Mouse (Mus musculus): Measurements from ENCODE around the gene Lrrc1. TPM values are rescaled to one million over a fixed set of nuclear protein-coding genes. Genes with fewer than 3 reads are reported as not detected.

Gene Lrrc1
- polyA plus RNA-seq, 1 experiment from 2014 or later, result 14.9 TPM

DNA sequence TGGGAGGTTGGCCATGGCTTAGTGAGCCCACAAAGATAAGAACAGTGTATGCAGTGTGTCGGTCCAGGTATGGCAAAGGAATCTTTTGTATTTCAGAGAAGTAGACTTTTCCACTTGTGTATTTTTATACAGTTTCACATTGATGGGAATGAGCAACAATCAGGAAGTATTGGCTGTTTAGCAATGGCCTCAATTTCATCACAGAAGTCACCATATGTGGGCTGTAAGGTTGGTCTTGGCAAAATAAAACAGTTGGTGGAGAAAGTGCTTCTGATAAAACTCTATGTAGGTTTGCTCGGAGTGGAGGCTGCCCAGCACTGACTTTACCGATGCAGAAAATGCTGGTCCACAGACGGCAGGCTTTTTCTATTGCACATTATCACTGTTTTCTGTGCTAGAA is 140.2 kb downstream of the Lrrc1 start:
- Histone ChIP-seq H3K4me1 (replicated peaks) (peaks cover 4% of the 10 kb centered on the region; the same call in 1 of the 2 replicates), H3K27ac (ENCODE audit: poor library complexity, severe bottlenecking) (no peak overlapping the region), H3K4me2 (no peak overlapping the region), H3K9ac (no peak overlapping the region), H3K4me3 (no peak overlapping the region), H3K36me3 (no peaks in the 10 kb centered on the region), H3K9me3 (replicated peaks) (no peaks in the 10 kb centered on the region), H3K27me3 (replicated peaks) (no peaks in the 10 kb centered on the region)
- no peak for ATAC-seq (ENCODE audit: insufficient number of reproducible peaks, low FRiP score)
- WGBS, result 53% methylated on average over 4 of the region's 4 CpGs

DNA sequence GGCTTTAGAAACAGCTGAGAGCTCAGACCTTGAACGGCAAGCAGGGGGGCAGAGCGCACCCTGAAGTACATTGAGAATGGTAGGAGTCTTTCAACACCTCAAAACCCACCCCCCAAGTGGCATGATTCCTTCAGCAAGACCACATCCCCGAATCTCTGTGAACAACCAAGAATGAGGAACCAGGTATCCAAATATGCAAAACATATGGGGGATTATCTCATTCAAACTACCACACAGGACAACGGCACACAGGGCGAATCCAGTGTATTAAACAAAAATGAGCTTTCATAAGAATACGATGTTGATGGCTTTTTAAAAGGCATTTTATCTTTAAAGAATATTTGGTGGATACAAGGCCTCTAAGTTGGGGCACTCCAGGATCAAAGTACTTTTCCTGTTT is 140.7 kb downstream of the Lrrc1 start:
- no peak overlapping the region for H3K27ac ChIP-seq (ENCODE audit: poor library complexity, severe bottlenecking)
- no peak overlapping the region for H3K4me2 ChIP-seq
- H3K9me3 ChIP-seq (replicated peaks), result no peaks in the 10 kb centered on the region
- no peaks in the 10 kb centered on the region for H3K36me3 ChIP-seq
- no peaks in the 10 kb centered on the region for H3K27me3 ChIP-seq (replicated peaks)
- H3K4me3 ChIP-seq, result no peak overlapping the region
- 83% methylated on average over 6 of the region's 6 CpGs for WGBS
- no peak for ATAC-seq (ENCODE audit: insufficient number of reproducible peaks, low FRiP score)
- H3K9ac ChIP-seq, result no peak overlapping the region
- peaks cover 4% of the 10 kb centered on the region; the same call in 1 of the 2 replicates for H3K4me1 ChIP-seq (replicated peaks)

DNA sequence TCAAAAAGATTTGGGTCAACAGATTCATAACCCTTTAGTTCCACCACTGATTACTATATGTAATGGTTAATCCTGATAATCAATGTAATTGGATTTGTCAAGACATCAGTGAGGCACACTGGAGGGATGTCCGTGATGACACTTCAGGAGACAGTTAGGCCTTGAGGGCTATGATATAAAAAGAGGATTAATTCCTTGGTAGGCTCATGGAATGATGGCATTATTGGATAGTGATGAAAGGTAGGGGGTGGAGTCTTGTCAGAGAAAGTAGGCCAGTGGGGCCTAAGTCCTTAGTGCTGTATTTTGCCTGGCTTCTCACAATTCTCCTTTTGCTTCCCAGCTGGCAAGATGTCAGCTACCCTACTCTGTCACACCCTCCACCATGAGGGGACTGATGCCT is 141.7 kb downstream of the Lrrc1 start:
- no peaks in the 10 kb centered on the region for H3K36me3 ChIP-seq
- no peak overlapping the region for H3K4me3 ChIP-seq
- H3K27ac ChIP-seq (ENCODE audit: poor library complexity, severe bottlenecking), result no peak overlapping the region
- no peak overlapping the region for H3K9ac ChIP-seq
- no peaks in the 10 kb centered on the region for H3K4me1 ChIP-seq (replicated peaks)
- no peaks in the 10 kb centered on the region for H3K27me3 ChIP-seq (replicated peaks)
- no peak overlapping the region for H3K4me2 ChIP-seq
- H3K9me3 ChIP-seq (replicated peaks), result no peaks in the 10 kb centered on the region
- no peak for ATAC-seq (ENCODE audit: insufficient number of reproducible peaks, low FRiP score)
- WGBS, result 87% methylated on average over 1 of the region's 1 CpGs

DNA sequence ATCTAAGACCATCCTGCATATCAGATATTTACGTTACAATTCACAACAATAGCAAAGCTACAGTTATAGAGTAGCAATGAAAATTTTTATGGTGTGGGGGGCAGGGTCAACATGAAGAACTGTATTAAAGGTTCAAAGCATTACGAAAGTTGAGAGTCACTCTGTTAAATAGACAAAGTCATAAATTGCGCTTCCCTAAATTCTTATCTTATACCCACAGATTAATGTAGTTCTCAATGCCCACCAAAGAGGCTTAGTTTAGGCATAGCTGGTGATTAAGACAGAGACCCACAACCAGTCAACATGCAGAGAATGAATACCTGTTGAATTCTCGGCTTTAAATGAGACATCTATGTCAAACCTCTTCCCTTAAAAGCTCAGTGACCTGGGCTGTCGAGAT is 144.9 kb downstream of the Lrrc1 start:
- no peaks in the 10 kb centered on the region for H3K9me3 ChIP-seq (replicated peaks)
- no peaks in the 10 kb centered on the region for H3K27me3 ChIP-seq (replicated peaks)
- H3K4me3 ChIP-seq, result no peak overlapping the region
- H3K27ac ChIP-seq (ENCODE audit: poor library complexity, severe bottlenecking), result no peak overlapping the region
- H3K36me3 ChIP-seq, result no peaks in the 10 kb centered on the region
- no peak overlapping the region for H3K4me2 ChIP-seq
- no peak for ATAC-seq (ENCODE audit: insufficient number of reproducible peaks, low FRiP score)
- H3K4me1 ChIP-seq (replicated peaks), result no peaks in the 10 kb centered on the region
- WGBS, result 86% methylated on average over 5 of the region's 5 CpGs
- no peak overlapping the region for H3K9ac ChIP-seq

DNA sequence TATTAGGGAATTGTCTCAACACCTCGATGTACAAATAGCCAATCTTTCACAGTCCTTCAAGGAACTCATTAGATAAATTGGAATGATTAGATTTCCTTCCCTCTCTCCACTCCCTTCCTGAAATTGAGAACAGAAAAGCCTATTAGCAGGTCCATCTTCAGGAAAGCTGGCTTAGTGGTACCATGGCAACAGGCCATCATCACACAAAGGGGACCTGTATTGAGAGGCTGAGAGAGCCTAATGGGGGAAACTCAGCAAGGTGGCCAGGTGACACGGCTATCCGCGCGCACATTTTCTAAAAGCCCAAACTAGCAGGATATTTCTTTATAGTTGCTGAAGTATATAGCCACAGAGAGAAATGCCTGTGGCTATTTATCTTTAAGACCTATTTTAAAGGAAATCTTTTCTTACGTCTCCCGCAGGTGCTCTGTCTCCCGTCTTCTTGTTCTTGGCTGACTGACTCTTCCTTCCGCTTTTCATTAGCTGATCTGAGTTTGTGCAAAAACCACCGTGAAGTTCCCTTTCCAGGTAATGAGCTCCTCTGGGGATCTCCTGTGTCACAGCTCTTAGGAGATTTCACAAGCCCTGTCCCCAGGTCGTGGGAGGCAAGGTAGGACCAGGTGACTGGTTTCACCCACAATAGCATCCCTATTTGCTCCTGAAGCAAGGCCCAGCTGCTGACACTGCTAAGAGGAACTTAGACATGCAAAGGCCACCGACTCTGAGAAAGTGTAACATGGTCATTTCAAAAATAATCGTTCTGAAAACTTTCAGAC is 145.6 kb downstream of the Lrrc1 start:
- ATAC-seq (ENCODE audit: insufficient number of reproducible peaks, low FRiP score), result no peak
- H3K27ac ChIP-seq (ENCODE audit: poor library complexity, severe bottlenecking), result no peak overlapping the region
- 75% methylated on average over 13 of the region's 13 CpGs for WGBS
- no peaks in the 10 kb centered on the region for H3K27me3 ChIP-seq (replicated peaks)
- no peak overlapping the region for H3K9ac ChIP-seq
- H3K4me3 ChIP-seq, result no peak overlapping the region
- H3K9me3 ChIP-seq (replicated peaks), result no peaks in the 10 kb centered on the region
- H3K4me2 ChIP-seq, result no peak overlapping the region
- no peaks in the 10 kb centered on the region for H3K36me3 ChIP-seq
- H3K4me1 ChIP-seq (replicated peaks), result no peaks in the 10 kb centered on the region

DNA sequence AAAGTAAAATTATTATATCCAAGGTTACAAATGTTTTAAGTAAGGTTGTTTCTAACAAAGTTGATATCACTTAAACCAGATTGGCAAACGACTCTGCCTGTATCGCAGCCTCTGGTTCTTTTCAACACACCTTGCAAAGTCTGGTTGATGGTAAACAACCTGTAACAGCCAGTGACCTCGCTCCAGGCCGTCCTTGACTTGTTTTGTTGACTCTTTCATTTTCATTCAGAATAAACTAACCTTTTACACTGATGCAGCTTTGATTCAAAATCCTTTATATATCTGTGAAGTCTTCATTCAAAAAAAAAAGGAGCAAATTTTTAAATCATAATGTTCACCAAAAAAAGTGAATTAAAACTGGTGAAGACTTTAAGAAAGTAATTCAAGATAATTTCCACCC is 147.6 kb downstream of the Lrrc1 start:
- 59% methylated on average over 4 of the region's 4 CpGs for WGBS
- Histone ChIP-seq H3K4me2 (no peak overlapping the region), H3K27me3 (replicated peaks) (no peaks in the 10 kb centered on the region), H3K4me3 (no peak overlapping the region), H3K9me3 (replicated peaks) (no peaks in the 10 kb centered on the region), H3K4me1 (replicated peaks) (no peaks in the 10 kb centered on the region), H3K27ac (ENCODE audit: poor library complexity, severe bottlenecking) (no peak overlapping the region), H3K36me3 (no peaks in the 10 kb centered on the region), H3K9ac (no peak overlapping the region)
- no peak for ATAC-seq (ENCODE audit: insufficient number of reproducible peaks, low FRiP score)

DNA sequence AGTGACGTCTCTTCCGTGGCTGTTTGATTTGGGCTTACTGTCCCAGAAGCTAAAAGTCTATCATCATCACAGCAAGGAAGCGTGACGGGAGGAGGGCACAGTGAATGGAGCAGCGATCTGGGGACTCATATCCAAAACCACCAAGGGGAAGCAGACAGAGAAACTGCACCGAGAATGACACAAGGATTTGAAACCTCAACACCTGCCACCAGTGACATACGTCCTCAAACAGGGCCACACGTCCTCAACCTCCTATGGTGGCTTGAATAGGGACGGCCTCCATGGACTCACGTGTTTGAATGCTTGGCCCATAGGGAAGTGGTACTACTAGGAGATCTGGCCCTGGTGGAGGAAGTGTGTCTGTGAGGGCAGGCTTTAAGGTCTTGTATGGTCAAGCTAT is 153.4 kb downstream of the Lrrc1 start:
- WGBS, result 83% methylated on average over 10 of the region's 10 CpGs
- H3K27me3 ChIP-seq (replicated peaks), result no peaks in the 10 kb centered on the region
- no peak for ATAC-seq (ENCODE audit: insufficient number of reproducible peaks, low FRiP score)
- H3K4me1 ChIP-seq (replicated peaks), result no peaks in the 10 kb centered on the region
- no peak overlapping the region for H3K4me2 ChIP-seq
- no peak overlapping the region for H3K27ac ChIP-seq (ENCODE audit: poor library complexity, severe bottlenecking)
- H3K36me3 ChIP-seq, result no peaks in the 10 kb centered on the region
- H3K9me3 ChIP-seq (replicated peaks), result no peaks in the 10 kb centered on the region
- no peak overlapping the region for H3K4me3 ChIP-seq
- no peak overlapping the region for H3K9ac ChIP-seq

DNA sequence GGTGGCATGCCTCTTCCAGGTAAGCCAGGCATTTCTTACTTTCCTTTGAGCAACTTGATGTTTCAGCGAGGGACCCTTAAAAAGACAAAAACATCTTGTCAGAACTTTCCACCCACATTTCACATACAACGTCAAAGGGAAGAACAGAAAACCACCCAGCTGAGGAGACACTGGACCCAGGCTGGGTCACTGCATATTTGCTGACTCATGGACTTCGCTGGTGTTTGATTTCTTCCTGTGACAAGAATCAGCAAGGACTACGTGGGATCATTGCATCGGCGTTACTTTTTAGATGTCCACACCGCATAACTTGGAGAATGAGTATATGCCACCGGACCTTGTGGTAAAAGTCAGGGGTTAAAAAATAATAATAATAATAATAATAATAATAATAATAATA is 155.7 kb downstream of the Lrrc1 start:
- ATAC-seq (ENCODE audit: insufficient number of reproducible peaks, low FRiP score), result no peak
- Histone ChIP-seq H3K4me2 (no peak overlapping the region), H3K4me3 (no peak overlapping the region), H3K4me1 (replicated peaks) (peaks cover 5% of the 10 kb centered on the region), H3K9ac (no peak overlapping the region), H3K9me3 (replicated peaks) (no peaks in the 10 kb centered on the region), H3K27me3 (replicated peaks) (no peaks in the 10 kb centered on the region), H3K36me3 (no peaks in the 10 kb centered on the region), H3K27ac (ENCODE audit: poor library complexity, severe bottlenecking) (no peak overlapping the region)
- WGBS, result 86% methylated on average over 8 of the region's 8 CpGs

DNA sequence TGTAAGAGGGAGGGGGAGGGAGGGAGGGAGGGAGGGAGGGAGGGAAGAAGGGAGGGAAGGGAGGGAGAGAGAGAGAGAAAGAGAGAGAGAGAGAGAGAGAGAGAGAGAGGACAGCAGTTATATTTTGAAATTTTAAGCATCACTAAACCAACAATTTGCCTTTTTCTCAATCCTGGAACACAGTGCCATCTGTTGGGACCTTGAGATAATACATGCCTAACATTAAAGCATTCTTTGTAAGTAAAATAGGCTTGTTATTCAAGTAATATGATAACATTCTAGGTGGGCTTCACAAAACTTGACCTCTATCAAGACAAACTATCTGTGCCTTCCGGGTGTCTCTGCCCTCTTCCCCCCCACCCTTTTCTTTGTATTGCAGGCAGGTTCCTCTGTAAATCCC is 157.9 kb downstream of the Lrrc1 start:
- Histone ChIP-seq H3K36me3 (no peaks in the 10 kb centered on the region), H3K4me2 (no peak overlapping the region), H3K27ac (ENCODE audit: poor library complexity, severe bottlenecking) (no peak overlapping the region), H3K4me1 (replicated peaks) (peaks cover 14% of the 10 kb centered on the region), H3K4me3 (no peak overlapping the region), H3K9ac (no peak overlapping the region), H3K27me3 (replicated peaks) (no peaks in the 10 kb centered on the region), H3K9me3 (replicated peaks) (no peaks in the 10 kb centered on the region)
- no peak; the same call in 1 of the 2 replicates for ATAC-seq (ENCODE audit: insufficient number of reproducible peaks, low FRiP score)
- WGBS, result 34% methylated on average over 1 of the region's 1 CpGs

DNA sequence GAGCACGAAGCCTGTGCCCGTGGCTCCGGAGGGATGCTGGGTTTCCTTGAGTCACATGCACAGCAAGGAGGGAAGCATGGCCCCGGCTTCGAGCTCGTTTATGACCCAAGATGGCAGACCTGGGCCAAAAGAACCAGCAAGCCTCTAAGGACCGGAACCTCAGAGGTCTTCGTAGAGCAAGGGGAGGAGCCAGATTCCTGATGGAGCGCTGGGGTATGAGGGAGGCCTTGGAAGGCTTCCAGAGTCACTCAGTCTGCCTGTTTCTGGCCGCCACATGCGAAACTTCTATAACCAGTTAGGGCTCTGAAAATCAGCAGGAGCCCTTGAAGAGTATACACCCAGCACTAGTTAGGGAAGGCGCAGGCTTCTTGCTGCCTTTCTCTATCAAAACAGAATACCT is 159.1 kb downstream of the Lrrc1 start:
- peak overlapping the region; percentile 50 for H3K4me2 ChIP-seq

DNA sequence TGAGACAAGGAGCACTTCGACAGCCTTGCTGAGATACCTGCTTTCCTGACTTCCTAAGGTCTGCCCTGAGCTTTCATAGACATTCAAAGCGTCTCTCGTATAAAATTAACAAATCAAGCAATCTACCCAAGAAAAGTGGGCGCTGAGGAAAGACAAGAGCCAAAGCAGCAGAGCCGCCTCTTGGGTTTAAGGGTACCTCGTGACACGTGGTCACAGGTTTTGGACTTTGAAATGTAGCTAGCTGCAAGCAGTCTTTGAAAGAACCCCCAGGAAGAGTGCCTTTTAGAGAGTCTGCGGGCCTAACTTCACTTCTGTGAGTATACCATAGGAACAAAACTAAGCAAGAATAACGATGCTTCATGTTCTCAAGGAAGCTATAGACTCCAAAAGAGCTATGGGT is 160.0 kb downstream of the Lrrc1 start:
- 86% methylated on average over 9 of the region's 9 CpGs for WGBS
- H3K4me3 ChIP-seq, result no peak overlapping the region

More for the DNA sequence above, 159.1 kb downstream of the Lrrc1 start:
- H3K36me3 ChIP-seq, result no peaks in the 10 kb centered on the region
- H3K9ac ChIP-seq, result no peak overlapping the region
- H3K9me3 ChIP-seq (replicated peaks), result no peaks in the 10 kb centered on the region
- H3K27ac ChIP-seq (ENCODE audit: poor library complexity, severe bottlenecking), result peak overlapping the region; percentile 25
- H3K27me3 ChIP-seq (replicated peaks), result no peaks in the 10 kb centered on the region
- WGBS, result 59% methylated on average over 12 of the region's 12 CpGs
- peak overlapping the region; percentile 15; the same call in 1 of the 2 replicates for H3K4me3 ChIP-seq
- 0 out of 2 replicates have a peak, but pooled peaks have one; percentile 28 for ATAC-seq (ENCODE audit: insufficient number of reproducible peaks, low FRiP score)
- peaks cover 14% of the 10 kb centered on the region for H3K4me1 ChIP-seq (replicated peaks)

DNA sequence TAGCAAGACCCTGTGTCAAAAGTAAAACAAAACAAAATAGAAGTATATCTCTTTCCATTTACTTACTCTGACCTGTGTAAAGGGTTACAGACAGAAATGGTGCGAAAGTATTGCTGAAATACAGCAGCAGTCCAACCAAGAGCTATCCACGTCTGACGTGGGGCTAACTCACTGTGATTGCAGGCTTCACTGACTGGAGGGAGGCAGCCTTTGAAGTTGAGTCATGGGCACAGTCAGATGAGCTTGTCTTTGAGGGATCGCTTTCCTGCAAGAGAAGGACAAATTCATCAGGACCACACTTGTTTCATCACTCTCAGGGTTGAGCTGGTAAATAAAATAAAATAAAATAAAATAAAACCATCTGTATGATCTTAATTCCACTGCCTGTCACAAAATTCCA is 160.7 kb downstream of the Lrrc1 start:
- no peak overlapping the region for H3K27ac ChIP-seq (ENCODE audit: poor library complexity, severe bottlenecking)
- WGBS, result 76% methylated on average over 4 of the region's 4 CpGs

More for the DNA sequence above, 160.0 kb downstream of the Lrrc1 start:
- Histone ChIP-seq H3K27me3 (replicated peaks) (no peaks in the 10 kb centered on the region), H3K27ac (ENCODE audit: poor library complexity, severe bottlenecking) (no peak overlapping the region), H3K9me3 (replicated peaks) (no peaks in the 10 kb centered on the region), H3K9ac (no peak overlapping the region), H3K36me3 (no peaks in the 10 kb centered on the region), H3K4me2 (no peak overlapping the region; the same call in 1 of the 2 replicates), H3K4me1 (replicated peaks) (peaks cover 14% of the 10 kb centered on the region)
- ATAC-seq (ENCODE audit: insufficient number of reproducible peaks, low FRiP score), result no peak

More for the DNA sequence above, 160.7 kb downstream of the Lrrc1 start:
- Histone ChIP-seq H3K4me3 (no peak overlapping the region), H3K4me2 (no peak overlapping the region), H3K9me3 (replicated peaks) (no peaks in the 10 kb centered on the region), H3K27me3 (replicated peaks) (no peaks in the 10 kb centered on the region), H3K4me1 (replicated peaks) (peaks cover 14% of the 10 kb centered on the region), H3K9ac (no peak overlapping the region), H3K36me3 (no peaks in the 10 kb centered on the region)
- no peak for ATAC-seq (ENCODE audit: insufficient number of reproducible peaks, low FRiP score)

All from heart, embryonic 12.5 days (tissue).